Mouse (Mus musculus) bone marrow, adult 2 months (tissue): Measurements from ENCODE around the gene Ethe1.

Source experiments
- CTCF ChIP-seq: fragments of 200-500 bp; IDR thresholded peaks from 2 replicates; pipeline ENCODE4 v1.5.1; 2011; ENCODE audit warnings: low read length, control low read depth; ENCODE audit not compliant: control insufficient read depth, insufficient read depth
- POLR2A ChIP-seq: fragments of 200-500 bp; IDR thresholded peaks from 2 replicates; pipeline ENCODE4 v1.6.1; 2011; ENCODE audit warnings: low read depth, mild to moderate bottlenecking, control low read depth, low read length, borderline replicate concordance; ENCODE audit not compliant: control insufficient read depth

DNA sequence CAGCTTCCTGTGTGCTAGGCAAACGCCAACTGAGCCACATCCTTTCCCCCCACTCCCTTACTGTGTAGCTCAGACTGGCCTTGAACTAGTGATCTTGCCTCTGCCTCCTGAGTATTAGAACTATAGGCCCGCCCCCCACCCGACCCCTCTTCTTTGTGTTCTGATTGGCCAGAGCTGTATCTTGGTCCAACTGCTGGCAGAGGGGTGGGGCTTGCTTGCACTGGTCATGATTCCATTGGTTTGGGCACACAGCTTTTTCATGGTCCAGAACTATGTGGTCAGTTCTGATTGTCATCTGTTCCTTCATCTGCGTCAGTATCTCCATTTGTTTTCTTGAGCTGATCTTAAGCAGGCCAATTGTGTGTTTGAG lies 23.5 kb upstream of the Ethe1 start:
- TF ChIP-seq CTCF (no peak), POLR2A (no peak)
